Comparison of ENCODE assay signal across 9 mouse cellular contexts in the genomic region with DNA sequence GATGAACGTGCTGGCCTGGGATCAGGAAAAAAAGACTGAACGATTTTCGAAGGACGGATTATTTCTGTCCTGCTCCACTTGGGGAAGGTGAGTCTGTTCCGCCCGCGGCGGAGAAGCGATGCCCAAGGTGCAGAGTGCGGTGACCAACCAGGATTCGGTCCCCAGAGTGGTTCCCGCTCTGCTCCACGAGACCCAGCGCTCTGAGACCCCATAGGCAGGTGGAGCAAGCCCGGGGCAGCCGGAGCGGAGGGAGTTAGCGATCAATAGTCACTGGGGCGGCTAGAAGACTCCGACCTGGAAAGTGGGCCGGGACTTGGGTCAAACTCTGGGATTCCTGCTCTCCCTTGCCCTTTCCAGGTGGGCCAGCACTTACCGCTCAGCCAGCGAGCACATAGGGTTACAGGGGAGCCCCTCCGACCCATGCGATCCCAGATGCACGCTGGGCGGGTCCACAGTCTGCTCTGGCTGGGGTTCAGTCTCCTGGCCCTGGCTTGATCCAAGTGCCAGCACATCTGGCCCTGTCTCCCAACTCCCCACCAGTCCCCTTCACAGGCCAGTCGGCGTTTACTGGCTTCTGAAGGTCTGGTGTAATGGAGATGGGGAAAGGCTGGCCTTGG. TPM values are rescaled to one million over a fixed set of nuclear protein-coding genes. Genes with fewer than 3 reads are reported as not detected.
DNase-seq lines count a peak whose midpoint lies in the region; ATAC-seq and TF ChIP-seq lines count a peak whose summit lies in the region.
"Had no signal": no experiment of that assay in that cellular context is flagged by ENCODE, and none has a peak within 500 bp of the region (broad histone marks: within the 10 kb centered on the region; RNA-seq: fewer than 3 reads in every experiment).

No protein-coding gene starts in this region.

- H3K36me3 ChIP-seq in embryonic facial prominence, embryonic 14.5 days (ENCODE audit: control insufficient read depth, insufficient read depth, low read length): no peaks in the 10 kb centered on the region
- H3K36me3 ChIP-seq in intestine, postnatal 0 days (ENCODE audit: control insufficient read depth, insufficient read depth): no peaks in the 10 kb centered on the region
- H3K36me3 ChIP-seq in neural tube, embryonic 15.5 days: no peaks in the 10 kb centered on the region

- peak overlapping the region; percentile 80 for H3K4me2 ChIP-seq in embryonic facial prominence, embryonic 14.5 days (ENCODE audit: low read depth, low read length)
- peak overlapping the region; percentile 74 for H3K4me2 ChIP-seq in intestine, postnatal 0 days (replicated peaks; ENCODE audit: low read depth)
- peak overlapping the region; percentile 70 for H3K4me2 ChIP-seq in neural tube, embryonic 15.5 days

- peaks cover 10% of the 10 kb centered on the region; the same call in 1 of the 2 replicates for H3K27me3 ChIP-seq in embryonic facial prominence, embryonic 14.5 days (replicated peaks; ENCODE audit: control insufficient read depth, insufficient read depth, low read length)
- H3K27me3 ChIP-seq in intestine, postnatal 0 days (replicated peaks; ENCODE audit: control insufficient read depth, insufficient read depth, low read length): 0 out of 2 replicates have a peak, but pooled peaks cover 8% of the 10 kb centered on the region
- H3K27me3 ChIP-seq in neural tube, embryonic 15.5 days (replicated peaks): peaks cover 32% of the 10 kb centered on the region

- no peak for TF ChIP-seq POLR2A in lung, adult 2 months (IDR thresholded peaks at IDR 0.05; ENCODE audit: borderline replicate concordance, extremely low read depth, low read depth, low read length)

- H3K4me3 ChIP-seq in lung, adult 2 months (replicated peaks; ENCODE audit: extremely low read depth, low read depth, low read length): peak overlapping the region; percentile 46
- H3K4me3 ChIP-seq in embryonic facial prominence, embryonic 14.5 days (ENCODE audit: low read depth, low read length): peak overlapping the region; percentile 43
- H3K4me3 ChIP-seq in intestine, postnatal 0 days (ENCODE audit: low read depth, low read length): peak overlapping the region; percentile 41
- peak overlapping the region; percentile 35 for H3K4me3 ChIP-seq in neural tube, embryonic 15.5 days (replicated peaks)
- H3K4me3 ChIP-seq: myocyte had no signal

- no peak for DNase-seq in lung, adult 2 months
- DNase-seq in lung, postnatal 14 days: no peak
- DNase-seq in embryonic facial prominence, embryonic 14.5 days (ENCODE audit: low spot score): no peak
- no peak for DNase-seq in right cerebral cortex, postnatal 4 days
- DNase-seq in urinary bladder, postnatal 36 days (ENCODE audit: low spot score in 2 of 2): no peak
- no peak for DNase-seq in spleen, postnatal 14 days (ENCODE audit: low spot score in 2 of 2)

- H3K9me3 ChIP-seq in embryonic facial prominence, embryonic 14.5 days (ENCODE audit: control insufficient read depth, low read length): no peaks in the 10 kb centered on the region
- H3K9me3 ChIP-seq in intestine, postnatal 0 days (ENCODE audit: control insufficient read depth): no peaks in the 10 kb centered on the region
- no peaks in the 10 kb centered on the region for H3K9me3 ChIP-seq in neural tube, embryonic 15.5 days (replicated peaks)

- 30% methylated on average over 29 of the region's 29 CpGs for WGBS in lung, adult 2 months
- 2% methylated on average over 25 of the region's 29 CpGs for WGBS in embryonic facial prominence, embryonic 14.5 days
- 10% methylated on average over 29 of the region's 29 CpGs for WGBS in intestine, postnatal 0 days
- 3% methylated on average over 29 of the region's 29 CpGs for WGBS in neural tube, embryonic 15.5 days

- peaks cover 2% of the 10 kb centered on the region; the same call in 1 of the 2 replicates for H3K4me1 ChIP-seq in lung, adult 2 months (ENCODE audit: control insufficient read depth, insufficient read depth, low read length)
- H3K4me1 ChIP-seq in embryonic facial prominence, embryonic 14.5 days (ENCODE audit: control insufficient read depth, insufficient read depth, low read length): peaks cover 3% of the 10 kb centered on the region; the same call in 1 of the 2 replicates
- H3K4me1 ChIP-seq in intestine, postnatal 0 days (replicated peaks; ENCODE audit: control insufficient read depth, insufficient read depth, low read length): peaks cover 6% of the 10 kb centered on the region; the same call in 1 of the 2 replicates
- H3K4me1 ChIP-seq in neural tube, embryonic 15.5 days: peaks cover 14% of the 10 kb centered on the region

- H3K27ac ChIP-seq in embryonic facial prominence, embryonic 14.5 days (replicated peaks; ENCODE audit: low read depth, low read length): no peak overlapping the region
- no peak overlapping the region for H3K27ac ChIP-seq in intestine, postnatal 0 days (ENCODE audit: low read depth, low read length)
- no peak overlapping the region for H3K27ac ChIP-seq in neural tube, embryonic 15.5 days (replicated peaks)

- no peak for TF ChIP-seq CTCF in lung, adult 2 months (IDR thresholded peaks at IDR 0.05; ENCODE audit: insufficient read depth, low read length)
- no peak for TF ChIP-seq CTCF in intestine, postnatal 0 days (IDR thresholded peaks at IDR 0.05; ENCODE audit: low read depth)

- H3K9ac ChIP-seq in embryonic facial prominence, embryonic 14.5 days (ENCODE audit: low read depth, low read length): peak overlapping the region; percentile 61
- H3K9ac ChIP-seq in intestine, postnatal 0 days (ENCODE audit: low read depth, low read length): peak overlapping the region; percentile 42
- H3K9ac ChIP-seq in neural tube, embryonic 15.5 days (replicated peaks): peak overlapping the region; percentile 14

- ATAC-seq in embryonic facial prominence, embryonic 14.5 days (ENCODE audit: low read depth): peak; percentile 33; the same call in 1 of the 2 replicates
- peak; percentile 13; the same call in 1 of the 2 replicates for ATAC-seq in intestine, postnatal 0 days
- no peak; the same call in 1 of the 2 replicates for ATAC-seq in neural tube, embryonic 15.5 days (ENCODE audit: low FRiP score)

RNA-seq across cellular contexts. Expression of a gene that starts 1.4 kb away (rescaled TPM):
- 4.4 and 8.4 TPM in 2 replicates for polyA plus RNA-seq in lung, adult 2 months (2012; rRNA removed)
- 6.1 and 6.3 TPM in 2 replicates for polyA plus RNA-seq in embryonic facial prominence, embryonic 14.5 days (2014; fragmentation: Nextera tagmentation; extraction: Ambion mirVana)
- 3.1 and 3.3 TPM in 2 replicates for polyA plus RNA-seq in intestine, postnatal 0 days (2015; fragmentation: Nextera tagmentation; extraction: Ambion mirVana)
- polyA plus RNA-seq in neural tube, embryonic 15.5 days (2015; fragmentation: Nextera tagmentation; extraction: Ambion mirVana): 0.81 and 3.1 TPM in 2 replicates
- polyA plus RNA-seq: myocyte had no signal
